8 mouse cellular contexts compared by ENCODE assay signal in genomic region chr11:54004221-54004620, GRCm38 (mm10). TPM values are rescaled to one million over a fixed set of nuclear protein-coding genes. Genes with fewer than 3 reads are reported as not detected.
A peak's percentile ranks its signal among the peaks of the same experiment; 100 is the strongest.
DNase-seq lines count a peak whose midpoint lies in the region; ATAC-seq and TF ChIP-seq lines count a peak whose summit lies in the region.
"Had no signal": no experiment of that assay in that cellular context is flagged by ENCODE, and none has a peak within 500 bp of the region (broad histone marks: within the 10 kb centered on the region; RNA-seq: fewer than 3 reads in every experiment).

No protein-coding gene starts in this region.

- ATAC-seq in forebrain, postnatal 0 days, result no peak

- no peak overlapping the region for H3K4me3 ChIP-seq in forebrain, postnatal 0 days (ENCODE audit: low read depth, low read length)
- H3K4me3 ChIP-seq: limb, embryonic 12.5 days had no signal

- H3K4me2 ChIP-seq in forebrain, postnatal 0 days (ENCODE audit: low read depth), result no peak overlapping the region
- H3K4me2 ChIP-seq: limb, embryonic 12.5 days had no signal

- no peaks in the 10 kb centered on the region for H3K4me1 ChIP-seq in forebrain, postnatal 0 days (ENCODE audit: insufficient read depth)

- intact Hi-C loops in gastrocnemius, postnatal 14 days (cut with DNase I; ENCODE audit: low total_unique reads), result loop anchor here (5.0 kb wide), 1 partner anchor 83 kb away; no protein-coding TSS in a partner anchor

- H3K27ac ChIP-seq in forebrain, postnatal 0 days (ENCODE audit: low read depth, low read length), result no peak overlapping the region
- H3K27ac ChIP-seq: limb, embryonic 12.5 days had no signal

- no peaks in the 10 kb centered on the region for H3K27me3 ChIP-seq in forebrain, postnatal 0 days (ENCODE audit: insufficient read depth, low read length)
- H3K27me3 ChIP-seq: limb, embryonic 12.5 days had no signal

- peak; percentile 63 for DNase-seq in urinary bladder, postnatal 14 days (ENCODE audit: low spot score)
- DNase-seq in urinary bladder, postnatal 4 days (ENCODE audit: low spot score in 2 of 2), result no peak
- peak; percentile 23 for DNase-seq in gastrocnemius, postnatal 14 days
- peak; percentile 72 for DNase-seq in large intestine, adult 2 months (ENCODE audit: low read depth, low spot score)
- DNase-seq in ovary, postnatal 36 days (ENCODE audit: low spot score), result no peak
- no peak for DNase-seq in forebrain, postnatal 0 days
- no peak for DNase-seq in T-cell, adult 2 months (ENCODE audit: low spot score)

- WGBS in large intestine, adult 2 months, result 29% methylated on average over 9 of the region's 9 CpGs
- 73% methylated on average over 9 of the region's 9 CpGs for WGBS in forebrain, postnatal 0 days

- no peaks in the 10 kb centered on the region for H3K9me3 ChIP-seq in forebrain, postnatal 0 days (ENCODE audit: low read length)
- H3K9me3 ChIP-seq: limb, embryonic 12.5 days had no signal

- H3K36me3 ChIP-seq in forebrain, postnatal 0 days (ENCODE audit: insufficient read depth), result no peaks in the 10 kb centered on the region
- H3K36me3 ChIP-seq: limb, embryonic 12.5 days had no signal

- TF ChIP-seq CTCF in forebrain, postnatal 0 days (IDR thresholded peaks at IDR 0.05; ENCODE audit: low read depth), result no peak

- no peak overlapping the region for H3K9ac ChIP-seq in forebrain, postnatal 0 days
- H3K9ac ChIP-seq: limb, embryonic 12.5 days had no signal

RNA-seq across cellular contexts. Expression of gene Slc22a4, which starts 23.7 kb away (rescaled TPM):
- total RNA-seq in gastrocnemius, postnatal 14 days (2021), result 1 to 10 TPM in 1 of 2 experiments, under 1 TPM in 1; 0.89 to 1.4 TPM
- 8.6 and 20.6 TPM in 2 replicates for polyA plus RNA-seq in large intestine, adult 2 months (2012; rRNA removed)
- 3.7 and 4.7 TPM in 2 replicates for total RNA-seq in forebrain, postnatal 0 days (2014; rRNA removed)
- 3.3 and 4.0 TPM in 2 replicates for polyA plus RNA-seq in forebrain, postnatal 0 days (2015; fragmentation: Nextera tagmentation; extraction: Ambion mirVana)

RNA-seq across cellular contexts. Expression of gene Slc22a21, which starts 24.1 kb away (rescaled TPM):
- total RNA-seq in gastrocnemius, postnatal 14 days (2021), result 1 to 10 TPM; 1.3 to 1.7 TPM
- polyA plus RNA-seq in large intestine, adult 2 months (2012; rRNA removed), result 11.8 and 14.2 TPM in 2 replicates
- 3.3 and 5.1 TPM in 2 replicates for total RNA-seq in forebrain, postnatal 0 days (2014; rRNA removed)
- 2.4 and 4.8 TPM in 2 replicates for polyA plus RNA-seq in forebrain, postnatal 0 days (2015; fragmentation: Nextera tagmentation; extraction: Ambion mirVana)

Comparison
In these comparisons a context has a peak if more than half of its experiments do, and no peak if none do; other contexts are left out.
1. DNase-seq: peak in urinary bladder, postnatal 14 days (single experiment), gastrocnemius, postnatal 14 days (single experiment) and large intestine, adult 2 months (single experiment); none in urinary bladder, postnatal 4 days (0 of 2), ovary, postnatal 36 days (single experiment), forebrain, postnatal 0 days (single experiment) and T-cell, adult 2 months (single experiment).